ENCODE assay signal across 8 mouse cellular contexts in genomic region chr4:131254691-131255090, GRCm38 (mm10).
DNase-seq lines count a peak whose midpoint lies in the region; ATAC-seq and TF ChIP-seq lines count a peak whose summit lies in the region.

No protein-coding gene starts in this region.

- TF ChIP-seq CTCF in midbrain, postnatal 0 days (IDR thresholded peaks at IDR 0.05) = peak; percentile 73

- no peak overlapping the region for H3K4me2 ChIP-seq in midbrain, postnatal 0 days (ENCODE audit: low read depth, low read length, poor library complexity, severe bottlenecking)
- H3K4me2 ChIP-seq in midbrain, embryonic 15.5 days = no peak overlapping the region

- 49% methylated on average over 6 of the region's 6 CpGs for WGBS in midbrain, postnatal 0 days
- 48% methylated on average over 6 of the region's 6 CpGs for WGBS in midbrain, embryonic 15.5 days

- no peaks in the 10 kb centered on the region for H3K27me3 ChIP-seq in midbrain, postnatal 0 days (ENCODE audit: insufficient read depth, low read length)
- no peaks in the 10 kb centered on the region for H3K27me3 ChIP-seq in midbrain, embryonic 15.5 days (replicated peaks)

- peak; percentile 27 to 29 for DNase-seq in heart, adult 18-20 months
- DNase-seq in heart, adult 8-10 months (ENCODE audit: low spot score) = no peak
- DNase-seq in midbrain, postnatal 0 days (ENCODE audit: low spot score) = no peak
- DNase-seq in embryo, embryonic 9.5 days (ENCODE audit: extremely low spot score) = peak; percentile 45
- DNase-seq in retina, embryonic 14.5 days (ENCODE audit: low spot score) = peak; percentile 71
- DNase-seq in Muller cell, postnatal 12 days (ENCODE audit: inconsistent ontology term) = no peak

- no peak for ATAC-seq in midbrain, postnatal 0 days (ENCODE audit: low FRiP score)
- ATAC-seq in midbrain, embryonic 15.5 days (replicated peaks) = no peak
- ATAC-seq in erythroblast, adult 5-6 weeks (replicated peaks; ENCODE audit: low FRiP score, poor library complexity, severe bottlenecking) = no peak

- no peaks in the 10 kb centered on the region for H3K9me3 ChIP-seq in midbrain, postnatal 0 days (ENCODE audit: low read length)
- no peaks in the 10 kb centered on the region for H3K9me3 ChIP-seq in midbrain, embryonic 15.5 days

- H3K9ac ChIP-seq in midbrain, postnatal 0 days (replicated peaks; ENCODE audit: low read length, poor library complexity, severe bottlenecking) = no peak overlapping the region
- no peak overlapping the region for H3K9ac ChIP-seq in midbrain, embryonic 15.5 days

- H3K27ac ChIP-seq in midbrain, postnatal 0 days (ENCODE audit: low read depth, low read length) = no peak overlapping the region
- no peak overlapping the region for H3K27ac ChIP-seq in midbrain, embryonic 15.5 days

- H3K4me1 ChIP-seq in midbrain, postnatal 0 days (ENCODE audit: insufficient read depth, low read length) = no peaks in the 10 kb centered on the region
- peaks cover 8% of the 10 kb centered on the region; the same call in 1 of the 2 replicates for H3K4me1 ChIP-seq in midbrain, embryonic 15.5 days

- no peak overlapping the region for H3K4me3 ChIP-seq in midbrain, postnatal 0 days (ENCODE audit: low read depth, low read length)
- H3K4me3 ChIP-seq in midbrain, embryonic 15.5 days = no peak overlapping the region

- H3K36me3 ChIP-seq in midbrain, postnatal 0 days (ENCODE audit: insufficient read depth, low read length) = no peaks in the 10 kb centered on the region
- H3K36me3 ChIP-seq in midbrain, embryonic 15.5 days (replicated peaks) = no peaks in the 10 kb centered on the region

Comparison
In these comparisons a context has a peak if more than half of its experiments do, and no peak if none do; other contexts are left out.
1. DNase-seq: peak in heart, adult 18-20 months (2 of 2), embryo, embryonic 9.5 days (single experiment) and retina, embryonic 14.5 days (single experiment); none in heart, adult 8-10 months (single experiment), midbrain, postnatal 0 days (single experiment) and Muller cell, postnatal 12 days (single experiment).